ENCODE assay signal across 28 mouse cellular contexts in genomic region chr14:21192749-21193148, GRCm38 (mm10).
DNase-seq lines count a peak whose midpoint lies in the region; ATAC-seq lines count a peak whose summit lies in the region.
"Had no signal": no experiment of that assay in that cellular context is flagged by ENCODE, and none has a peak within 500 bp of the region (broad histone marks: within the 10 kb centered on the region; RNA-seq: fewer than 3 reads in every experiment).

No protein-coding gene starts in this region.

- peak; percentile 14 for DNase-seq in 416B (ENCODE audit: low read depth)
- DNase-seq in left cerebral cortex, adult 9 months (ENCODE audit: low spot score in 2 of 2): no peak
- no peak for DNase-seq in hindbrain, embryonic 10.5 days (ENCODE audit: low spot score)
- no peak for DNase-seq in right cerebral cortex, postnatal 25 days
- DNase-seq: adrenal gland, adult 2 months; adrenal gland, postnatal 10 days; adrenal gland, postnatal 25 days; B cell, adult 2 months; cerebellum, adult 11 months; cerebellum, adult 18-20 months; cerebellum, adult 8-10 months; cerebellum, adult 9-11 months; cerebellum, postnatal 14 days; cerebellum, postnatal 36 days had no signal

- WGBS in hindbrain, embryonic 10.5 days: 90% methylated on average over 3 of the region's 3 CpGs

- no peaks in the 10 kb centered on the region for H3K4me1 ChIP-seq in hindbrain, embryonic 10.5 days (replicated peaks)
- H3K4me1 ChIP-seq: embryonic facial prominence, embryonic 10.5 days; embryonic facial prominence, embryonic 12.5 days; forebrain, embryonic 10.5 days; forebrain, embryonic 12.5 days had no signal

- no peaks in the 10 kb centered on the region for H3K9me3 ChIP-seq in hindbrain, embryonic 10.5 days
- H3K9me3 ChIP-seq: embryonic facial prominence, embryonic 10.5 days; embryonic facial prominence, embryonic 12.5 days; forebrain, embryonic 10.5 days; forebrain, embryonic 12.5 days; G1E had no signal

- no peaks in the 10 kb centered on the region for H3K36me3 ChIP-seq in hindbrain, embryonic 10.5 days
- H3K36me3 ChIP-seq: embryonic facial prominence, embryonic 10.5 days; embryonic facial prominence, embryonic 12.5 days; forebrain, embryonic 10.5 days; forebrain, embryonic 12.5 days had no signal

- no peak overlapping the region for H3K27ac ChIP-seq in hindbrain, embryonic 10.5 days
- H3K27ac ChIP-seq: embryonic facial prominence, embryonic 10.5 days; embryonic facial prominence, embryonic 12.5 days; forebrain, embryonic 10.5 days; forebrain, embryonic 12.5 days had no signal

- ATAC-seq in common myeloid progenitor, adult 5-6 weeks (replicated peaks; ENCODE audit: low read depth, poor library complexity, severe bottlenecking): 0 out of 2 replicates have a peak, but pooled peaks have one; percentile 18
- peak; percentile 60 for ATAC-seq in granulocyte monocyte progenitor cell, adult 5-6 weeks (replicated peaks; ENCODE audit: poor library complexity, severe bottlenecking)
- peak; percentile 46 for ATAC-seq in megakaryocyte progenitor cell, adult 5-6 weeks (replicated peaks; ENCODE audit: poor library complexity)
- ATAC-seq: CD4-positive, CD25-positive, alpha-beta regulatory T cell, adult 4 months; forebrain, embryonic 14.5 days; forebrain, embryonic 16.5 days; Patski had no signal

- no peaks in the 10 kb centered on the region for H3K27me3 ChIP-seq in hindbrain, embryonic 10.5 days (ENCODE audit: insufficient read depth, poor library complexity, severe bottlenecking)
- H3K27me3 ChIP-seq: CH12.LX; embryonic facial prominence, embryonic 12.5 days; forebrain, embryonic 12.5 days; Patski had no signal

- H3K4me3 ChIP-seq in hindbrain, embryonic 10.5 days: no peak overlapping the region
- H3K4me3 ChIP-seq: embryonic facial prominence, embryonic 10.5 days; embryonic facial prominence, embryonic 12.5 days; erythroblast, embryonic 14.5 days; forebrain, embryonic 10.5 days; forebrain, embryonic 12.5 days had no signal
